Mouse (Mus musculus) layer of hippocampus, adult 9-11 months (tissue): ENCODE data around the gene Magohb.

Source experiments
- DNase-seq: peaks from one replicate; pipeline ENCODE4 v3.0.0; 2022

Gene Magohb

GRCm38 (mm10) chr6:131247206-131247605 lies 45.8 kb downstream of the Magohb start, which contains the start of gene Klra2:
Gene Klra2 (minus strand): TSS chr6:131247362.
- DNase-seq, result no peak

GRCm38 (mm10) chr6:131245081-131245480 lies 48.0 kb downstream of the Magohb start:
- no peak for DNase-seq
